31 mouse cellular contexts compared by ENCODE assay signal in genomic region chr19:34304917-34305316, GRCm38 (mm10). TPM values are rescaled to one million over a fixed set of nuclear protein-coding genes. Genes with fewer than 3 reads are reported as not detected.
A peak's percentile ranks its signal among the peaks of the same experiment; 100 is the strongest.
DNase-seq lines count a peak whose midpoint lies in the region; ATAC-seq lines count a peak whose summit lies in the region.
"Had no signal": no experiment of that assay in that cellular context is flagged by ENCODE, and none has a peak within 500 bp of the region (broad histone marks: within the 10 kb centered on the region; RNA-seq: fewer than 3 reads in every experiment).

No protein-coding gene starts in this region.

- H3K4me1 ChIP-seq in brown adipose tissue, adult 24 weeks (ENCODE audit: control insufficient read depth, insufficient read depth, insufficient read length, low read length) = no peaks in the 10 kb centered on the region; the same call in 1 of the 2 replicates
- no peaks in the 10 kb centered on the region for H3K4me1 ChIP-seq in kidney, embryonic 14.5 days (ENCODE audit: control insufficient read depth, insufficient read depth, low read length)
- H3K4me1 ChIP-seq: embryonic facial prominence, embryonic 10.5 days; embryonic facial prominence, embryonic 13.5 days; heart, embryonic 15.5 days; hindbrain, embryonic 10.5 days; hindbrain, embryonic 13.5 days; intestine, embryonic 15.5 days had no signal

- no peaks in the 10 kb centered on the region for H3K27me3 ChIP-seq in kidney, embryonic 14.5 days (ENCODE audit: control insufficient read depth, insufficient read depth, low read length)
- H3K27me3 ChIP-seq: CH12.LX; embryonic facial prominence, embryonic 13.5 days; heart, embryonic 12.5 days; heart, embryonic 15.5 days; hindbrain, embryonic 13.5 days; intestine, embryonic 15.5 days had no signal

- H3K27ac ChIP-seq in brown adipose tissue, adult 24 weeks (replicated peaks; ENCODE audit: low read depth, low read length) = peak overlapping the region; percentile 83
- H3K27ac ChIP-seq in kidney, embryonic 14.5 days (ENCODE audit: low read depth, low read length) = no peak overlapping the region
- H3K27ac ChIP-seq: embryonic facial prominence, embryonic 10.5 days; embryonic facial prominence, embryonic 13.5 days; gastrocnemius, adult 2 months; heart, embryonic 15.5 days; hindbrain, embryonic 10.5 days; hindbrain, embryonic 13.5 days; intestine, embryonic 15.5 days had no signal

- no peaks in the 10 kb centered on the region for H3K36me3 ChIP-seq in kidney, embryonic 14.5 days (ENCODE audit: control insufficient read depth, insufficient read depth, low read length)
- H3K36me3 ChIP-seq: embryonic facial prominence, embryonic 10.5 days; embryonic facial prominence, embryonic 13.5 days; G1E; heart, embryonic 12.5 days; heart, embryonic 15.5 days; hindbrain, embryonic 10.5 days; hindbrain, embryonic 13.5 days; intestine, embryonic 15.5 days had no signal

- no peak overlapping the region for H3K4me3 ChIP-seq in brown adipose tissue, adult 24 weeks (ENCODE audit: insufficient read depth, low read depth, low read length)
- no peak overlapping the region for H3K4me3 ChIP-seq in kidney, embryonic 14.5 days (ENCODE audit: low read length)
- H3K4me3 ChIP-seq: embryonic facial prominence, embryonic 10.5 days; embryonic facial prominence, embryonic 13.5 days; gastrocnemius, adult 2 months; heart, embryonic 12.5 days; heart, embryonic 15.5 days; hindbrain, embryonic 10.5 days; hindbrain, embryonic 13.5 days; intestine, embryonic 15.5 days had no signal

- no peak overlapping the region for H3K9ac ChIP-seq in kidney, embryonic 14.5 days (ENCODE audit: low read depth, low read length)
- H3K9ac ChIP-seq: embryonic facial prominence, embryonic 13.5 days; forebrain, postnatal 0 days; heart, embryonic 12.5 days; heart, embryonic 15.5 days; hindbrain, embryonic 13.5 days; intestine, embryonic 15.5 days had no signal

- peak; percentile 63 for DNase-seq in 3T3-L1 (ENCODE audit: low read depth, low spot score)
- peak; percentile 57 for DNase-seq in NIH3T3 (ENCODE audit: low read depth)
- DNase-seq in lung, postnatal 36 days = no peak
- no peak for DNase-seq in thymus, postnatal 25 days
- DNase-seq: adrenal gland, adult 2 months; adrenal gland, postnatal 14 days; B cell, adult 2 months; cerebellum, adult 11-12 months; cerebellum, adult 8-10 months; cerebellum, postnatal 10 days; cerebellum, postnatal 36 days; embryo, embryonic 11 days; forebrain, postnatal 0 days; gastrocnemius, adult 2 months; gastrocnemius, postnatal 25 days; heart, postnatal 10 days; heart, postnatal 36 days; kidney, adult 11 months had no signal

- no peaks in the 10 kb centered on the region for H3K9me3 ChIP-seq in kidney, embryonic 14.5 days (ENCODE audit: control insufficient read depth, low read length)
- H3K9me3 ChIP-seq: embryonic facial prominence, embryonic 10.5 days; embryonic facial prominence, embryonic 13.5 days; G1E; heart, embryonic 12.5 days; heart, embryonic 15.5 days; hindbrain, embryonic 10.5 days; hindbrain, embryonic 13.5 days; intestine, embryonic 15.5 days had no signal

- H3K4me2 ChIP-seq in kidney, embryonic 14.5 days (replicated peaks; ENCODE audit: low read depth, low read length) = no peak overlapping the region
- H3K4me2 ChIP-seq: embryonic facial prominence, embryonic 13.5 days; heart, embryonic 12.5 days; heart, embryonic 15.5 days; hindbrain, embryonic 13.5 days; intestine, embryonic 15.5 days had no signal

- ATAC-seq in kidney, embryonic 14.5 days (ENCODE audit: low FRiP score, low TSS enrichment) = no peak
- ATAC-seq: forebrain, embryonic 14.5 days; forebrain, postnatal 0 days; hindbrain, embryonic 16.5 days; intestine, embryonic 15.5 days had no signal

RNA-seq across cellular contexts. Expression of gene Fas, which starts 14.5 kb away (rescaled TPM):
- polyA plus RNA-seq in brown adipose tissue, adult 24 weeks (2012; ENCODE audit: insufficient read depth, insufficient read length, missing spikeins) = 30.8 and 37.3 TPM in 2 replicates
- polyA plus RNA-seq in kidney, embryonic 14.5 days (2014; fragmentation: Nextera tagmentation; extraction: Ambion mirVana) = 1.8 and 3.1 TPM in 2 replicates
- polyA plus RNA-seq: G1E had no signal

RNA-seq across cellular contexts. Expression of gene Acta2, which starts 49.5 kb away (rescaled TPM):
- 24.5 and 30.0 TPM in 2 replicates for polyA plus RNA-seq in brown adipose tissue, adult 24 weeks (2012; ENCODE audit: insufficient read depth, insufficient read length, missing spikeins)
- polyA plus RNA-seq in kidney, embryonic 14.5 days (2014; fragmentation: Nextera tagmentation; extraction: Ambion mirVana) = 64.4 and 115 TPM in 2 replicates
- polyA plus RNA-seq: G1E had no signal

Comparison
In these comparisons a context has a peak if more than half of its experiments do, and no peak if none do; other contexts are left out.
1. DNase-seq: peak in 3T3-L1 (single experiment) and NIH3T3 (single experiment); none in lung, postnatal 36 days (single experiment) and thymus, postnatal 25 days (single experiment).